Mouse (Mus musculus): ENCODE measurements around the gene Efna5.

- TF ChIP-seq POLR2A (IDR thresholded peaks at IDR 0.05; ENCODE audit: low read depth, low read length) = no peak
- TF ChIP-seq CTCF (IDR thresholded peaks at IDR 0.05; ENCODE audit: extremely low read depth, insufficient read length, insufficient replicate concordance, low read depth, low read length) = no peak
Observed at GRCm38 (mm10) chr17:62745286-62745685, 135.8 kb downstream of the Efna5 start.
